Mouse (Mus musculus): ENCODE data around the gene E2f1.

DNA sequence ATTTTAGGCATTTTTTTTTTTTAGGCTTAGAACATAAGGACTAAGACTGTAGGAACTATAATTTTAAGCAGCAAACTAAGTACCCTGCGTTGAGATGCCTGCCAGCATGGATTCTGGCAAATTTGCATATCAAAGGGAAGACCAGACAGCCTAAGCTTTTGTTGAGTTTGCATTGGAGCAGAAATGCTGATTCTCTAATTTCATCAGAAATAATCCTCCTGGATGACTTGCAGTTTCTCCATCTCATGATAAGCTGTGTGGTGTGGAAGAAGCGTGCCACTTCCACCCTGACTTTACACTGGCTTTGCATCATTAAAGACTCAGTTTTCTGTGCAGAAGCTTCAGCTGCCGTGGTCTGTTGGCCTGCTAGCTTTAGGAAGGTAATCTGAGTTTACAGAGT, 36.8 kb downstream of the E2f1 start:
- TF ChIP-seq CTCF (IDR thresholded peaks at IDR 0.05; ENCODE audit: control insufficient read depth, insufficient read depth, low read length) (no peak), POLR2A (IDR thresholded peaks at IDR 0.05; ENCODE audit: borderline replicate concordance, control insufficient read depth, low read depth, low read length) (no peak)

Measured in bone marrow, adult 2 months (tissue).